Comparison of ENCODE assay signal across 10 mouse cellular contexts in the genomic region with DNA sequence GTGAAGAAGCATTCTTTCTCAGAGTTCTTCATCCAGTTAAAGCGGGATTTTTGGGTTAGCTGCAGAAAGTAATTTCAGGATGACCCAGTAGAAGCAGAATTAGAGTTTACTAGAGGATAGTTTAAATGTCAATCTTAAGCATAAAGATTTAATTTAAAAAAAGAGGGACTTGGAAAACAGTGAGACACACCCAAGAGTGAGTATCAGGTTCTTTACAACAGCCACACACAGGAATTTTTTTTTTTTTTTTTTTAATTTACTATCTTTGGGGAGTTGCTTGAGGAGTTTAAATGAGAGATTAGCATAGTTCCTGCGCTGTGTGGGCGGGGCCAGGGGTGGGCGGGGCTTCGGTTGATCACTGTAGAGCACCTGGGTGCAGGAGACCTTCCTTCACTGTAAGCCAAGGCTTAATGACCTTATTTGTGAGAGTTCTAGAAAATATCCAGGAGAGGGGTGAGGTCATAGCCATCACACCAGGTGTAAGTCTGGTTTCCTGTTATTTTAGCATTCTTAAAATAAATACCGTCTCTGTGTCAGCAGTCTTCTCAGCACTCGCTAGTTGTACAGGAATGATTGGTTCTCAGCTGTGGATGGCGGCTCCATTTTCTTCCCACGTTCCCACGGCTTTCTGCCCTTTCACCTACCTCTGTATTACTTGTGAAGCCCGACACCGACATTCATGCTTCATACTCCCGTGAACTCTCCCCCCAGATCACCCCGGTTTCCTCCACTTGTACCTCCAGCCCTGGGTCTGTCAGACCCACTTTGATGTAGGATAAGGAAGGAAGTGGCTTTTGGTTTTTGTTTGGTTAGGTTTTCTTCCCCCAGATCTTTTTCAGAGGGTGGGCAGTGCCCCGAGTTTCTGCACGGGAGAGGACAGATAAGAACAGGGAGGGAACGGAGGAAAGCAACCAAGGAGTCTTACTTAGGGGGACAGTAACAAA. TPM values are rescaled to one million over a fixed set of nuclear protein-coding genes. Genes with fewer than 3 reads are reported as not detected.
DNase-seq lines count a peak whose midpoint lies in the region; ATAC-seq and TF ChIP-seq lines count a peak whose summit lies in the region.
"Had no signal": no experiment of that assay in that cellular context is flagged by ENCODE, and none has a peak within 500 bp of the region (broad histone marks: within the 10 kb centered on the region; RNA-seq: fewer than 3 reads in every experiment).

No protein-coding gene starts in this region.

- peak overlapping the region; percentile 49 for H3K4me2 ChIP-seq in heart, postnatal 0 days (ENCODE audit: low read depth, low read length)

- no peak for TF ChIP-seq EP300 in heart, postnatal 0 days (IDR thresholded peaks at IDR 0.05; ENCODE audit: low read depth)

- H3K9ac ChIP-seq in heart, postnatal 0 days (replicated peaks; ENCODE audit: low read depth, low read length): no peak overlapping the region

- no peaks in the 10 kb centered on the region for H3K4me1 ChIP-seq in heart, postnatal 0 days (ENCODE audit: control insufficient read depth, insufficient read depth)

- H3K4me3 ChIP-seq in heart, postnatal 0 days (ENCODE audit: low read depth, low read length): peak overlapping the region; percentile 13; the same call in 1 of the 2 replicates

- DNase-seq in heart, postnatal 0 days (ENCODE audit: low spot score): no peak
- DNase-seq in heart, adult 9 months (ENCODE audit: low spot score in 2 of 2): no peak
- peak; percentile 18 for DNase-seq in ES-CJ7 (ENCODE audit: low read depth, low spot score)
- peak; percentile 80 for DNase-seq in naive thymus-derived CD4-positive, alpha-beta T cell, adult 2 months (ENCODE audit: low read depth)
- DNase-seq in urinary bladder, postnatal 4 days (ENCODE audit: low spot score in 2 of 2): no peak
- DNase-seq in right cerebral cortex, postnatal 25 days: no peak
- no peak for DNase-seq in cerebellum, postnatal 4 days (ENCODE audit: low spot score in 2 of 2)
- DNase-seq: adrenal gland, postnatal 25 days had no signal

- 16% methylated on average over 17 of the region's 17 CpGs for WGBS in heart, postnatal 0 days

- no peaks in the 10 kb centered on the region for H3K9me3 ChIP-seq in heart, postnatal 0 days (replicated peaks; ENCODE audit: control insufficient read depth, low read length)

- TF ChIP-seq CTCF in heart, postnatal 0 days (IDR thresholded peaks at IDR 0.05; ENCODE audit: low read depth): no peak

- no peaks in the 10 kb centered on the region for H3K36me3 ChIP-seq in heart, postnatal 0 days (replicated peaks; ENCODE audit: control insufficient read depth, insufficient read depth, low read length)

- ATAC-seq in heart, postnatal 0 days (ENCODE audit: insufficient read depth, low read depth): no peak
- ATAC-seq in hematopoietic stem cell, adult 5-6 weeks (replicated peaks in 1 of 2; ENCODE audit: insufficient read depth in 1 of 2, low FRiP score in 2 of 2, low TSS enrichment in 1 of 2, low read depth in 1 of 2, poor library complexity in 2 of 2, severe bottlenecking in 2 of 2): peak; percentile 90 to 91

- H3K27ac ChIP-seq in heart, postnatal 0 days (ENCODE audit: low read depth): no peak overlapping the region
- H3K27ac ChIP-seq: macrophage had no signal

- no peaks in the 10 kb centered on the region for H3K27me3 ChIP-seq in heart, postnatal 0 days (ENCODE audit: control insufficient read depth, insufficient read depth, low read length)

RNA-seq across cellular contexts. Expression of a gene that starts 6.6 kb away (rescaled TPM):
- total RNA-seq in heart, postnatal 0 days (2014; rRNA removed; ENCODE audit: low replicate concordance): 43.7 and 55.4 TPM in 2 replicates
- polyA plus RNA-seq in heart, postnatal 0 days (2015; fragmentation: Nextera tagmentation; extraction: Ambion mirVana): 18.3 and 22.4 TPM in 2 replicates
- total RNA-seq in hematopoietic stem cell, adult 5-6 weeks (2017): 27.3 and 31.5 TPM in 2 replicates

RNA-seq across cellular contexts. Expression of a gene that starts 56.7 kb away (rescaled TPM):
- 5.8 and 6.5 TPM in 2 replicates for total RNA-seq in heart, postnatal 0 days (2014; rRNA removed; ENCODE audit: low replicate concordance)
- polyA plus RNA-seq in heart, postnatal 0 days (2015; fragmentation: Nextera tagmentation; extraction: Ambion mirVana): 9.6 and 10.4 TPM in 2 replicates
- 33.4 and 35.9 TPM in 2 replicates for total RNA-seq in hematopoietic stem cell, adult 5-6 weeks (2017)

Comparison
In these comparisons a context has a peak if more than half of its experiments do, and no peak if none do; other contexts are left out.
1. DNase-seq: peak in ES-CJ7 (single experiment) and naive thymus-derived CD4-positive, alpha-beta T cell, adult 2 months (single experiment); none in heart, postnatal 0 days (single experiment), heart, adult 9 months (0 of 2), urinary bladder, postnatal 4 days (0 of 2), right cerebral cortex, postnatal 25 days (single experiment) and cerebellum, postnatal 4 days (0 of 2).